Mouse (Mus musculus) lung, embryonic 14.5 days (tissue): ENCODE results near the gene Usp34. TPM values are rescaled to one million over a fixed set of nuclear protein-coding genes. Genes with fewer than 3 reads are reported as not detected.
A peak's percentile ranks its signal among the peaks of the same experiment; 100 is the strongest.
"Not testable (repeated sequence)": the region's sequence is repeated elsewhere in the genome, so short reads cannot be mapped to it uniquely, and the experiment has no call there.

ENCODE experiments used
- ATAC-seq: fragments of 200-750 bp; cut with Nextera tagmentation; 2 replicates; pipeline ENCODE4 v1.8.0; 2017; ENCODE audit warnings: mild to moderate bottlenecking, moderate TSS enrichment, moderate library complexity; ENCODE audit not compliant: insufficient read depth
- DNase-seq: peaks from one replicate; pipeline ENCODE4 v3.0.0-alpha.2; 2015
- H3K27ac ChIP-seq: fragments of 300-500 bp; sonication (generic); 2 replicates; pipeline ENCODE4 v1.5.1; 2014; ENCODE audit warnings: low read depth, mild to moderate bottlenecking, moderate library complexity
- H3K27me3 ChIP-seq: fragments of 300-500 bp; sonication (generic); 2 replicates; pipeline ENCODE4 v1.6.1; 2014; ENCODE audit warnings: low read length, control low read depth; ENCODE audit not compliant: insufficient read depth
- H3K36me3 ChIP-seq: fragments of 300-500 bp; sonication (generic); 2 replicates; pipeline ENCODE4 v1.6.1; 2014; ENCODE audit warnings: control low read depth; ENCODE audit not compliant: insufficient read depth
- H3K4me1 ChIP-seq: fragments of 300-500 bp; sonication (generic); 2 replicates; pipeline ENCODE4 v1.6.1; 2014; ENCODE audit warnings: antibody characterized with exemption, control low read depth; ENCODE audit not compliant: insufficient read depth
- H3K4me2 ChIP-seq: fragments of 300-500 bp; sonication (generic); 2 replicates; pipeline ENCODE4 v1.6.1; 2014; ENCODE audit warnings: mild to moderate bottlenecking
- H3K4me3 ChIP-seq: fragments of 300-500 bp; sonication (generic); 2 replicates; pipeline ENCODE4 v1.5.1; 2014; ENCODE audit warnings: low read depth, low read length
- H3K9ac ChIP-seq: fragments of 300-500 bp; sonication (generic); 2 replicates; pipeline ENCODE4 v1.6.1; 2014
- H3K9me3 ChIP-seq: fragments of 300-500 bp; sonication (generic); 2 replicates; pipeline ENCODE4 v1.6.1; 2016; ENCODE audit warnings: low read depth, low read length, control low read depth
- CTCF ChIP-seq: IDR thresholded peaks from 2 replicates; pipeline ENCODE4 v1.5.1; 2016; ENCODE audit warnings: antibody characterized with exemption, low read depth
- WGBS: fragments of 180-500 bp; shearing (Covaris S2); extraction: QIAGEN DNeasy Blood & Tissue Kit; methylation state at CpG from one replicate; pipeline ENCODE4 v1.1.7; 2014; 5-methylcytosine and 5-hydroxymethylcytosine counted together
- polyA plus RNA-seq: library from polyadenylated mRNA; unstranded; fragments of >200 nt; fragmentation: Nextera tagmentation; extraction: Ambion mirVana; gene quantifications from 2 replicates; pipeline ENCODE4 v1.2.1, GENCODE M21; 2014

Gene Usp34
- polyA plus RNA-seq, 1 experiment from 2014 or later, result 37.2 TPM

DNA sequence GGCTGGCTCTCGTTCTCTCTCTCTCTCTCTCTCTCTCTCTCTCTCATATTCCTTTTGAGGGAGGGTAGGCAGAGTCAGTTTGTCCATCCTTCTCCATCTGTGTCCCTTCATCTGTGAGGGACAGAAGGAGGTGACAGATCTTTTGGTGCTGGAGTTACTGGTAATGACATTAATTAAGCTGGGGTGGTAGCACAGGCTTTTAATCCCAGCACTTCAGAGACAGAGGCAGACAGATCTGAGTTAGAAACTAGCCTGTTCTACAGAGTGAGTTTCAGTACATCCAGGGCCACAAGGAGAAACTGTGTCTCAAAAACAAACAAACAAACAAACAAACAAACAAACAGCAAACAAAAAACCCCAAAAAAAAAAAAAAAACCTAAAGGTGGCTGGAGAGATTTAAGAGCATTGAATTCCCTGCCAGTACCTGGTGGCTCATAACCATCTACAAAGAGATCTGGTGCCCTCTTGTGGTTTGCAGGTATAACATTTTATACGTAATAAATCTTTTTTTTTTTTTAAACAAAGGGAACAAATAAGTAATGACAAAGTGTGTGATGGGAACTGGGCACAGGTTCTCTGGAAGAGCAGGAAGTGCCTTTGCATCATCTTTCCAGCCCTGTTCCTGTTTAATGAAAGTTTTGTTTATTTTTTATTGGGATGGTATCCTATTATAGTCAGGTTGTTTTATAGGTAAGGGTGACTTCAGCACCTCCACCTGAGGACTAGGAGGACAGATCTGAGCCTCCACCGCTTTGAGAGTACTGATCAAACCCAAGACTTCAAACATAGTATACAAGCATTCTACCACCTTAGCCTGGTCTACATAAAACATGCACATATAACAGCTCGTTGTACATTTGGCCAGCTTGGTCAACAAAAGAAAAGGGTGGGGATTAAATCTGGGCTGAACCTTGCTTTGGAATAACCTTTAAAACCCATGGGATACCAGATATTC, 34.6 kb upstream of the Usp34 start:
- Histone ChIP-seq H3K9ac (no peak overlapping the region), H3K27ac (no peak overlapping the region), H3K27me3 (no peaks in the 10 kb centered on the region), H3K4me2 (no peak overlapping the region), H3K4me3 (no peak overlapping the region), H3K9me3 (no peaks in the 10 kb centered on the region), H3K4me1 (no peaks in the 10 kb centered on the region), H3K36me3 (peaks cover 88% of the 10 kb centered on the region)
- 67% methylated on average over 4 of the region's 4 CpGs for WGBS
- DNase-seq (peak; percentile 64), ATAC-seq (no peak)
- peak; percentile 65 for TF ChIP-seq CTCF

DNA sequence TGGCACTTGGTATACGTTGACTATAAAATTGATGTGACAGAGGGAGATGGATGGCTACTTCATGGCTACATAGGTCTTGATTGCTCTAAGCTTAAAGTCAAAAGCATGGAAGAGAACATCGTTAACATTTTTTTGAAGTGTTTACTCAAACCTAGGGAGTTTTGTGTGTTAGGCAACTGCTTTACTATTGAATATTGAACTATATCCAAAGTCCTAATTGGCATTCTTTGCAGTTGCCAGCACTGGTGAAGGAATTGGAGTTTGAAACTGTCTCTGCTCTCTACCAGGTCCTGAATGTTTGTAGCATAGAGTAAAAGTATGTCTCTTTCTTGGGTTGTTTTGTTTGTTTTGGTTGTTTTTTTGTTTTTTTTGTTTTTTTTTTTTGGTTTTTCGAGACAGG, 30.9 kb upstream of the Usp34 start:
- DNase-seq (no peak), ATAC-seq (no peak)
- H3K9me3 ChIP-seq, result no peaks in the 10 kb centered on the region
- no peak overlapping the region for H3K4me3 ChIP-seq
- no peak for TF ChIP-seq CTCF
- H3K4me2 ChIP-seq, result no peak overlapping the region
- no peak overlapping the region for H3K27ac ChIP-seq
- 69% methylated on average over 3 of the region's 3 CpGs for WGBS
- H3K4me1 ChIP-seq, result no peaks in the 10 kb centered on the region
- H3K27me3 ChIP-seq, result no peaks in the 10 kb centered on the region
- H3K9ac ChIP-seq, result no peak overlapping the region
- peaks cover 94% of the 10 kb centered on the region for H3K36me3 ChIP-seq

DNA sequence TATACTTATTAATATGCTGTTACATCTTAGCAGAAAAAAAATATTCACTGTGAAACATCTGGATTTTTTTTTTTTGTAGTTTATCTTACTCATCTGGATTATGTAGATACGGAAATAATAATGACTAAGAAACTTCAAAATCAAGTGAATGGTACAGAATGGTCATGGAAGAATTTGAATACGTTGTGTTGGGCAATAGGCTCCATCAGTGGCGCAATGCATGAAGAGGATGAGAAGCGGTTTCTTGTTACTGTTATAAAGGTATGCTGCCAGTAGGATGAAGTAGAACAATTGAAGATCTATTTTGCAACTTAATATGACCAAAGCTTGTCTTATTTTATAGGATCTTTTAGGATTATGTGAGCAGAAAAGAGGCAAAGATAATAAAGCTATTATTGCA, 22.2 kb upstream of the Usp34 start:
- WGBS, result 93% methylated on average over 4 of the region's 4 CpGs
- no peak for TF ChIP-seq CTCF
- no peak for ATAC-seq
- Histone ChIP-seq H3K4me2 (no peak overlapping the region), H3K27me3 (no peaks in the 10 kb centered on the region), H3K36me3 (peaks cover 95% of the 10 kb centered on the region), H3K9ac (no peak overlapping the region), H3K9me3 (no peaks in the 10 kb centered on the region), H3K4me1 (no peaks in the 10 kb centered on the region), H3K4me3 (no peak overlapping the region), H3K27ac (no peak overlapping the region)
- no peak for DNase-seq

DNA sequence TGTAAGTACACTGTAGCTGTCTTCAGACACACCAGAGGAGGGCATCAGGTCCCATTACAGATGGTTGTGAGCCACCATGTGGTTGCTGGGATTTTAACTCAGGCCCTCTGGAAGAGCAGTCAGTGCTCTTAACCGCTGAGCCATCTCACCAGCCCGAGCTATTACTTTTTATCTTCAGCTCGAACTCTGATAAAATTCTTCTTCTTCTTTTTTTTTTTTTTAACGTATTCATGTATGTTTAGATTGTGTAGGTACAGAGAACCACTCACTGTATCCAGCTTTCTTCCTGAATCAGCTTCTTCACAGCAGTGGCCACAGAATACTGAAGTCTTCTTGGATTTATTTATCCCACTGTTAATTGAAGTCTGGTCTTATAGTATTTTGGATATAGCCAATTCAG, 17.8 kb upstream of the Usp34 start:
- H3K36me3 ChIP-seq, result peaks cover 95% of the 10 kb centered on the region
- DNase-seq, H3K27me3 ChIP-seq, H3K4me2 ChIP-seq, H3K9me3 ChIP-seq, H3K9ac ChIP-seq, H3K27ac ChIP-seq, H3K4me3 ChIP-seq, H3K4me1 ChIP-seq, ATAC-seq: not testable (repeated sequence)
- 73% methylated on average over 4 of the region's 4 CpGs for whole genome bisulfite sequencing

DNA sequence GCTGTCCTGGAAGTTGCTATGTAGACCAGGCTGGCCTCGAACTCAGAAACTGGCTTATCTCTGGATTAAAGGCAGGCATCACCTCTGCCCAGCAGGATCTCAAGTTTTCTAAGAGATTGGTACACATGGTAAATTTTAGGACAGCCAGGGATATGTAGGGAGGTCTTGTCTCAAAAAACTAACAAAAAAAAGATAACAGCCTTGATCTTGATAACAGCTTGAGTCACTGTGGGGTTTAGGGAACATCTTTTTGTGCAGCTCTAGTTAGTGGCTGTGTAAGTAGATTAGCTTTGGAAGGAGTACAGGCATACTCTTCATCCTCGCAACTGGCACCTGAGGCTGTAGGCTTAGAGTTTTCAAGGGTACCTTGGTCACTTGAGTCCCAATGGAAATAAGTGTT, 9.3 kb upstream of the Usp34 start:
- H3K4me2 ChIP-seq, result no peak overlapping the region
- ATAC-seq (no peak), DNase-seq (no peak)
- no peaks in the 10 kb centered on the region for H3K4me1 ChIP-seq
- H3K36me3 ChIP-seq, result peaks cover 54% of the 10 kb centered on the region
- WGBS, result 96% methylated on average over 2 of the region's 2 CpGs
- H3K4me3 ChIP-seq, result no peak overlapping the region
- TF ChIP-seq CTCF, result no peak
- no peak overlapping the region for H3K27ac ChIP-seq
- H3K9ac ChIP-seq, result no peak overlapping the region
- no peaks in the 10 kb centered on the region for H3K27me3 ChIP-seq
- no peaks in the 10 kb centered on the region for H3K9me3 ChIP-seq

DNA sequence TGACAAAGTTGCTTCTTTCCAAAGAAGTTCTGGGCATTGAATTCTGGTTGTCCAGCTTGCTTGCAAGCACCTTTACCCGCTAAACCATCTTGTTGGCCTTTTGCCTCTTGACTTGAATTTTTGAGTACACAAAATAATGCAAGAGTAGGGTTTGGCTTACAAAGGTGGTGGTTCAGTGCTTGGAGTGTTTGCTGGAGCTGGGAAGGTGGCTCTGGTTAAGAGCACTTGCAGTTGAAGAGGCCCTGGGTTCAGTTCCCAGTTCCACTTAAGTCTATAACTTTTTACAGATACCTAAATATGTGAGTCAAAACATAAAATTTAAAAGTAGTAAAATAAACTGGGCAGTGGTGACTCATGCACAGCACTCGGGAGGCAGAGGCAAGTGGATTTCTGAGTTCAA, 8.4 kb upstream of the Usp34 start:
- Histone ChIP-seq H3K27me3 (no peaks in the 10 kb centered on the region), H3K4me1 (no peaks in the 10 kb centered on the region), H3K9me3 (no peaks in the 10 kb centered on the region), H3K36me3 (peaks cover 44% of the 10 kb centered on the region), H3K9ac (no peak overlapping the region), H3K4me2 (no peak overlapping the region), H3K27ac (no peak overlapping the region), H3K4me3 (no peak overlapping the region)
- TF ChIP-seq CTCF, result no peak
- DNase-seq (no peak), ATAC-seq (no peak)
- 76% methylated on average over 2 of the region's 2 CpGs for WGBS

DNA sequence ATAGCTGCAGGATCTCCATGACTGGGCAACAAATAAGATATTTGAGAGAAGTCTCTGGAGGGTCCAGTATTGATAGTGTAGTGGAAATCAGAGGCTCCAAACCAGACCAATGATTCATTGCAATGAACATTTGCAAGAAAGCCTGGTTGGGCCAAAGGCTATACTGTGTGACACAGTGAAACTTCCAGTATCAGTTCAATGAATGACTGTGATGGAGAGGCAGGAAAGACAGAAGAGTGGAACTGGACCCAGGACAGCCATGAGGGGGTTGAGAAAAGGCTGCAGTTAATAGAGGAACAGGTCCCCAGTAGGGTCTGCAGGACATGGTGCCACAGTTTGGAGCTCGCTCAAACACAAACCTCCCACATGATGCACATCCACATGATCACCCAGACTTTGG, 6.8 kb upstream of the Usp34 start:
- H3K4me2 ChIP-seq, result no peak overlapping the region
- H3K27ac ChIP-seq, result no peak overlapping the region
- ATAC-seq, result peak; percentile 11; the same call in 1 of the 2 replicates
- H3K4me3 ChIP-seq, result no peak overlapping the region
- H3K36me3 ChIP-seq, result peaks cover 29% of the 10 kb centered on the region
- no peaks in the 10 kb centered on the region for H3K9me3 ChIP-seq
- no peak for TF ChIP-seq CTCF
- WGBS, result 83% methylated on average over 1 of the region's 1 CpGs
- DNase-seq, result no peak
- no peaks in the 10 kb centered on the region for H3K27me3 ChIP-seq
- no peak overlapping the region for H3K9ac ChIP-seq
- H3K4me1 ChIP-seq, result no peaks in the 10 kb centered on the region
